8 mouse cellular contexts compared by ENCODE assay signal in the genomic region with DNA sequence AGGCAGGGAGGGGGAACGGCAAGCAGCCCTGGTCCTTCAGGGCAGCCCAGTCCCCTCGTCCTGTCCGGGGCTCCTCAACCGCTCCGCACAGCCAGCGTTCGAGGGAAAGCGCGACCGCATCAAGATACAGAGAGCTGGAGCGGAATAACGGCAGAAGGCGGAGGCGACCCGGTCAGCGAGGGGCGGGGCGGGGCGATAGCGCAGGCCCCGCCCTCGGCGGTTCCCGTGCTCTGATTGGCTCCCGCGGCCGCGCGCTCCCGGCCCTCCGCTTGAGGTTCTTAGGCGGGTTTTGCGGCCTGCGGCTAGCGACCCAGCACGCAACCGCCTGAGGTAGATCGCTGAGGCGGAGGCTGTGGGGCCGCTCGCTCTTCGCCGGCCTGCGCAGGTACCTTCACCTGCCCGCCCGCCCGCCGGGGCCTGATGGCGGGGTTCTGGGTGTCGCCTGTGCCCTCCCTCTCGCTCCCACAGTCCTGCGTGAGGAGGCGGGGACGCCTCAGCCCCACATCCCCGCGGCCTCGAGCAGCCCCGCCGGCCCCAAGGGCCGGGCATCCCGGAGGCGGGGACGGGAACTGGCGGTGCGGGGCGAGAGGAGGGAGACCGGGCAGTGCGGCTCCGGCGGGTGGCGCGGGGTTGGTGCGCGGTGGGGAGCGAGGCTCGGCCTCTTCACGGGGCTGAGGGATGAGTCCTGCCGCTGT. TPM values are rescaled to one million over a fixed set of nuclear protein-coding genes. Genes with fewer than 3 reads are reported as not detected.
DNase-seq lines count a peak whose midpoint lies in the region; ATAC-seq and TF ChIP-seq lines count a peak whose summit lies in the region.

A gene (plus strand): TSS at position 305 of the 695 bp plus-strand sequence.

- H3K4me2 ChIP-seq in heart, embryonic 13.5 days: peak within 1 kb of the TSS; percentile 100
- peak within 1 kb of the TSS; percentile 100 for H3K4me2 ChIP-seq in kidney, postnatal 0 days (ENCODE audit: low read length)
- peak within 1 kb of the TSS; percentile 93 for H3K4me2 ChIP-seq in myocyte (ENCODE audit: low read depth)

- peak; percentile 85 for DNase-seq in CD4-positive, CD25-positive, alpha-beta regulatory T cell, adult 2 months (ENCODE audit: low read depth, low spot score)
- DNase-seq in brain, embryonic 18.5 days (ENCODE audit: low read depth, low spot score): peak; percentile 58
- peak; percentile 91 for DNase-seq in kidney, postnatal 0 days (ENCODE audit: low spot score)
- DNase-seq in liver, adult 2 months (ENCODE audit: extremely low read depth, low read depth, low spot score): peak; percentile 58
- peak; percentile 84 to 93 for DNase-seq in spleen, postnatal 4 days (ENCODE audit: low spot score in 2 of 2)

- no peaks in the 10 kb centered on the region for H3K79me2 ChIP-seq in liver, adult 2 months (ENCODE audit: control insufficient read depth, insufficient read depth, low read length)
- H3K79me2 ChIP-seq in myocyte (ENCODE audit: control insufficient read depth, insufficient read depth): no peaks in the 10 kb centered on the region

- H3K4me1 ChIP-seq in erythroblast, embryonic 14.5 days (ENCODE audit: control insufficient read depth): peaks cover 19% of the 10 kb centered on the region
- peaks cover 16% of the 10 kb centered on the region for H3K4me1 ChIP-seq in heart, embryonic 13.5 days
- 0 out of 2 replicates have a peak, but pooled peaks cover 3% of the 10 kb centered on the region for H3K4me1 ChIP-seq in kidney, postnatal 0 days (replicated peaks; ENCODE audit: insufficient read depth, low read length)
- peaks cover 3% of the 10 kb centered on the region; the same call in 1 of the 2 replicates for H3K4me1 ChIP-seq in liver, adult 2 months (ENCODE audit: control insufficient read depth, insufficient read depth, low read length)

- ATAC-seq in heart, embryonic 13.5 days (ENCODE audit: extremely low read depth, insufficient number of reproducible peaks, low FRiP score, low TSS enrichment): peak; percentile 94
- peak; percentile 95 for ATAC-seq in kidney, postnatal 0 days (replicated peaks; ENCODE audit: low FRiP score, low read depth)

- H3K27ac ChIP-seq in heart, embryonic 13.5 days (replicated peaks): no peak within 1 kb of the TSS
- no peak within 1 kb of the TSS for H3K27ac ChIP-seq in kidney, postnatal 0 days
- H3K27ac ChIP-seq in liver, adult 2 months (replicated peaks; ENCODE audit: insufficient read depth, low read depth, low read length): no peak within 1 kb of the TSS

- H3K27me3 ChIP-seq in erythroblast, embryonic 14.5 days (ENCODE audit: control insufficient read depth): peaks cover 73% of the 10 kb centered on the region
- H3K27me3 ChIP-seq in heart, embryonic 13.5 days (replicated peaks): peaks cover 54% of the 10 kb centered on the region
- H3K27me3 ChIP-seq in kidney, postnatal 0 days (ENCODE audit: insufficient read depth, low read length): no peaks in the 10 kb centered on the region
- no peaks in the 10 kb centered on the region for H3K27me3 ChIP-seq in liver, adult 2 months (ENCODE audit: control insufficient read depth, insufficient read depth, low read length)
- peaks cover 10% of the 10 kb centered on the region for H3K27me3 ChIP-seq in myocyte (ENCODE audit: control insufficient read depth, insufficient read depth, insufficient read length)

- TF ChIP-seq POLR2A in liver, adult 2 months (IDR thresholded peaks at IDR 0.05; ENCODE audit: extremely low read depth, insufficient read depth, low read length): 0 out of 2 replicates have a peak, but pooled peaks have one; percentile 38
- no peak for TF ChIP-seq POLR2A in myocyte (IDR thresholded peaks at IDR 0.05; ENCODE audit: insufficient read length, low read depth)

- H3K36me3 ChIP-seq in erythroblast, embryonic 14.5 days (ENCODE audit: control insufficient read depth): no peaks in the 10 kb centered on the region
- H3K36me3 ChIP-seq in heart, embryonic 13.5 days: no peaks in the 10 kb centered on the region
- no peaks in the 10 kb centered on the region for H3K36me3 ChIP-seq in kidney, postnatal 0 days (ENCODE audit: insufficient read depth, low read length)
- no peaks in the 10 kb centered on the region for H3K36me3 ChIP-seq in liver, adult 2 months (ENCODE audit: control insufficient read depth, insufficient read depth, low read length)
- no peaks in the 10 kb centered on the region for H3K36me3 ChIP-seq in myocyte (ENCODE audit: control insufficient read depth, insufficient read depth)

- TF ChIP-seq CTCF in kidney, postnatal 0 days (IDR thresholded peaks at IDR 0.05; ENCODE audit: low read depth): no peak
- TF ChIP-seq CTCF in liver, adult 2 months (IDR thresholded peaks at IDR 0.05; ENCODE audit: low read depth, low read length): no peak

- H3K9me3 ChIP-seq in erythroblast, embryonic 14.5 days (ENCODE audit: control insufficient read depth, low read length): no peaks in the 10 kb centered on the region
- H3K9me3 ChIP-seq in heart, embryonic 13.5 days: no peaks in the 10 kb centered on the region
- no peaks in the 10 kb centered on the region for H3K9me3 ChIP-seq in kidney, postnatal 0 days (replicated peaks; ENCODE audit: low read length)

- peak within 1 kb of the TSS; percentile 5 for H3ac ChIP-seq in myocyte (ENCODE audit: control insufficient read depth, insufficient read length)

- H3K4me3 ChIP-seq in erythroblast, embryonic 14.5 days (replicated peaks): peak within 1 kb of the TSS; percentile 74
- peak within 1 kb of the TSS; percentile 80 for H3K4me3 ChIP-seq in heart, embryonic 13.5 days
- H3K4me3 ChIP-seq in kidney, postnatal 0 days (replicated peaks; ENCODE audit: low read depth, low read length): peak within 1 kb of the TSS; percentile 69
- H3K4me3 ChIP-seq in liver, adult 2 months (ENCODE audit: insufficient read depth, low read depth, low read length): peak within 1 kb of the TSS; percentile 74
- H3K4me3 ChIP-seq in myocyte: peak within 1 kb of the TSS; percentile 11

- peak within 1 kb of the TSS; percentile 86 for H3K9ac ChIP-seq in heart, embryonic 13.5 days
- H3K9ac ChIP-seq in kidney, postnatal 0 days (ENCODE audit: low read depth, low read length): peak within 1 kb of the TSS; percentile 75
- H3K9ac ChIP-seq in liver, adult 2 months (ENCODE audit: low read depth, low read length): peak within 1 kb of the TSS; percentile 79

- WGBS in heart, embryonic 13.5 days: under 1% methylated on average over 63 of the region's 78 CpGs
- under 1% methylated on average over 72 of the region's 78 CpGs for WGBS in kidney, postnatal 0 days
- WGBS in liver, adult 2 months: 1% methylated on average over 77 of the region's 78 CpGs

TF ChIP-seq in myocyte, 11 proteins besides CTCF, POLR2A, EP300 and RAD21:
- TF ChIP-seq MAX (IDR thresholded peaks at IDR 0.05; ENCODE audit: low read depth) (no peak), MYOD1 (IDR thresholded peaks at IDR 0.05; ENCODE audit: control insufficient read depth in 1 of 3, insufficient read length in 2 of 3, low read depth in 2 of 3) (no peak), E2F4 (IDR thresholded peaks at IDR 0.05; ENCODE audit: insufficient read depth) (peak; percentile 14), USF1 (IDR thresholded peaks at IDR 0.05; ENCODE audit: low read depth) (no peak), POLR2AphosphoS2 (IDR thresholded peaks at IDR 0.05; ENCODE audit: insufficient read length, low read depth) (no peak), REST (IDR thresholded peaks at IDR 0.05; ENCODE audit: insufficient read depth, insufficient read length) (no peak)

RNA-seq across cellular contexts. Expression of the gene that starts here (rescaled TPM):
- polyA plus RNA-seq in erythroblast, embryonic 14.5 days (2012): not detected in 2 replicates
- 0.25 and 0.32 TPM in 2 replicates for polyA plus RNA-seq in heart, embryonic 13.5 days (2015; fragmentation: Nextera tagmentation; extraction: Ambion mirVana)
- polyA plus RNA-seq in kidney, postnatal 0 days (2015; fragmentation: Nextera tagmentation; extraction: Ambion mirVana): 0.58 and 0.82 TPM in 2 replicates
- total RNA-seq in liver, adult 2 months (2014; rRNA removed): not detected in 2 replicates
- polyA plus RNA-seq in liver, adult 2 months (2012; rRNA removed): not detected in 2 replicates
- polyA plus RNA-seq in myocyte (2012; fragmentation: generic; extraction: Trizol): 0.08 TPM

Comparison
In these comparisons a context has a peak if more than half of its experiments do, and no peak if none do; other contexts are left out.
1. Peak in ATAC-seq, H3K4me3 ChIP-seq, H3K9ac ChIP-seq and H3K4me2 ChIP-seq in heart, embryonic 13.5 days; RNA of the gene not detected or under 1 TPM.
2. Peak in DNase-seq, ATAC-seq, H3K4me3 ChIP-seq, H3K9ac ChIP-seq and H3K4me2 ChIP-seq in kidney, postnatal 0 days; RNA of the gene not detected or under 1 TPM.
3. Peak in DNase-seq, H3K4me3 ChIP-seq and H3K9ac ChIP-seq in liver, adult 2 months; RNA of the gene not detected or under 1 TPM.
4. H3K4me3 ChIP-seq: peak in every context shown above with its lines; median percentile 80 in heart, embryonic 13.5 days; 74 in erythroblast, embryonic 14.5 days; 74 in liver, adult 2 months; 69 in kidney, postnatal 0 days; 11 in myocyte.